Mouse (Mus musculus): ENCODE results near the gene Flywch1. TPM values are rescaled to one million over a fixed set of nuclear protein-coding genes. Genes with fewer than 3 reads are reported as not detected.
"Not testable (repeated sequence)": the region's sequence is repeated elsewhere in the genome, so short reads cannot be mapped to it uniquely, and the experiment has no call there.

Gene Flywch1
- polyA plus RNA-seq, 1 experiment from 2014 or later: 24.2 TPM

GRCm38 (mm10) chr17:23774090-23774489 lies 2.7 kb upstream of the Flywch1 start:
- H3K9me3 ChIP-seq (ENCODE audit: control insufficient read depth, low read length): no peaks in the 10 kb centered on the region
- TF ChIP-seq CTCF (IDR thresholded peaks at IDR 0.05; ENCODE audit: low read depth): peak; percentile 89
- no peak for TF ChIP-seq EP300 (optimal IDR thresholded peaks at IDR 0.05)
- H3K4me3 ChIP-seq (ENCODE audit: low read depth, low read length): no peak overlapping the region
- H3K4me2 ChIP-seq (replicated peaks; ENCODE audit: low read depth): no peak overlapping the region
- no peak overlapping the region for H3K9ac ChIP-seq (ENCODE audit: low read length)
- no peaks in the 10 kb centered on the region for H3K27me3 ChIP-seq (ENCODE audit: control insufficient read depth, insufficient read depth, low read length)
- DNase-seq (ENCODE audit: low spot score) (peak; percentile 86), ATAC-seq (ENCODE audit: low FRiP score, low TSS enrichment) (peak; percentile 62)
- no peak overlapping the region for H3K27ac ChIP-seq (replicated peaks)
- no peaks in the 10 kb centered on the region for H3K4me1 ChIP-seq (replicated peaks; ENCODE audit: control insufficient read depth, insufficient read depth)
- no peaks in the 10 kb centered on the region for H3K36me3 ChIP-seq (ENCODE audit: control insufficient read depth, insufficient read depth, low read length)
- WGBS: 3% methylated on average over 12 of the region's 12 CpGs

GRCm38 (mm10) chr17:23773676-23774075 lies 2.3 kb upstream of the Flywch1 start:
- H3K4me3 ChIP-seq (ENCODE audit: low read depth, low read length): no peak overlapping the region
- no peaks in the 10 kb centered on the region for H3K4me1 ChIP-seq (replicated peaks; ENCODE audit: control insufficient read depth, insufficient read depth)
- peaks cover under 1% of the 10 kb centered on the region; the same call in 1 of the 2 replicates for H3K36me3 ChIP-seq (ENCODE audit: control insufficient read depth, insufficient read depth, low read length)
- no peak overlapping the region for H3K27ac ChIP-seq (replicated peaks)
- no peak for DNase-seq (ENCODE audit: low spot score)
- no peak overlapping the region for H3K4me2 ChIP-seq (replicated peaks; ENCODE audit: low read depth)
- no peak for ATAC-seq (ENCODE audit: low FRiP score, low TSS enrichment)
- H3K9ac ChIP-seq (ENCODE audit: low read length): no peak overlapping the region
- TF ChIP-seq CTCF (IDR thresholded peaks at IDR 0.05; ENCODE audit: low read depth) (no peak), EP300 (optimal IDR thresholded peaks at IDR 0.05) (no peak)
- H3K9me3 ChIP-seq (ENCODE audit: control insufficient read depth, low read length): no peaks in the 10 kb centered on the region
- WGBS: 65% methylated on average over 6 of the region's 6 CpGs
- H3K27me3 ChIP-seq (ENCODE audit: control insufficient read depth, insufficient read depth, low read length): no peaks in the 10 kb centered on the region

- not testable (repeated sequence) for H3K36me3 ChIP-seq (ENCODE audit: control insufficient read depth, insufficient read depth, low read length); H3K27ac ChIP-seq (replicated peaks); H3K4me2 ChIP-seq (replicated peaks; ENCODE audit: low read depth); H3K9ac ChIP-seq (ENCODE audit: low read length); DNase-seq (ENCODE audit: low spot score); H3K9me3 ChIP-seq (ENCODE audit: control insufficient read depth, low read length); ATAC-seq (ENCODE audit: low FRiP score, low TSS enrichment); H3K4me1 ChIP-seq (replicated peaks; ENCODE audit: control insufficient read depth, insufficient read depth); H3K27me3 ChIP-seq (ENCODE audit: control insufficient read depth, insufficient read depth, low read length); H3K4me3 ChIP-seq (ENCODE audit: low read depth, low read length)
- 61% methylated on average over 2 of the region's 2 CpGs for WGBS
Measured at GRCm38 (mm10) chr17:23772219-23772556, 786 bp upstream of the Flywch1 start.

GRCm38 (mm10) chr17:23770896-23771283 lies 512 bp downstream of the Flywch1 start:
- 2% methylated on average over 19 of the region's 19 CpGs for WGBS
- Histone ChIP-seq H3K9me3 (ENCODE audit: control insufficient read depth, low read length) (no peaks in the 10 kb centered on the region), H3K4me3 (ENCODE audit: low read depth, low read length) (peak overlapping the region; percentile 66), H3K4me2 (replicated peaks; ENCODE audit: low read depth) (peak overlapping the region; percentile 80), H3K27me3 (ENCODE audit: control insufficient read depth, insufficient read depth, low read length) (no peaks in the 10 kb centered on the region), H3K36me3 (ENCODE audit: control insufficient read depth, insufficient read depth, low read length) (peaks cover 2% of the 10 kb centered on the region; the same call in 1 of the 2 replicates), H3K9ac (ENCODE audit: low read length) (peak overlapping the region; percentile 83), H3K4me1 (replicated peaks; ENCODE audit: control insufficient read depth, insufficient read depth) (no peaks in the 10 kb centered on the region), H3K27ac (replicated peaks) (peak overlapping the region; percentile 72)
- TF ChIP-seq EP300 (optimal IDR thresholded peaks at IDR 0.05) (no peak), CTCF (IDR thresholded peaks at IDR 0.05; ENCODE audit: low read depth) (no peak)
- no peak for ATAC-seq (ENCODE audit: low FRiP score, low TSS enrichment)
- no peak for DNase-seq (ENCODE audit: low spot score)

GRCm38 (mm10) chr17:23770493-23770892 lies 909 bp downstream of the Flywch1 start:
- Histone ChIP-seq H3K9me3 (ENCODE audit: control insufficient read depth, low read length) (no peaks in the 10 kb centered on the region), H3K9ac (ENCODE audit: low read length) (no peak overlapping the region; the same call in 1 of the 2 replicates), H3K4me2 (replicated peaks; ENCODE audit: low read depth) (peak overlapping the region; percentile 80), H3K4me1 (replicated peaks; ENCODE audit: control insufficient read depth, insufficient read depth) (no peaks in the 10 kb centered on the region), H3K27ac (replicated peaks) (no peak overlapping the region), H3K36me3 (ENCODE audit: control insufficient read depth, insufficient read depth, low read length) (peaks cover 2% of the 10 kb centered on the region; the same call in 1 of the 2 replicates), H3K4me3 (ENCODE audit: low read depth, low read length) (peak overlapping the region; percentile 66), H3K27me3 (ENCODE audit: control insufficient read depth, insufficient read depth, low read length) (no peaks in the 10 kb centered on the region)
- no peak for TF ChIP-seq EP300 (optimal IDR thresholded peaks at IDR 0.05)
- no peak for TF ChIP-seq CTCF (IDR thresholded peaks at IDR 0.05; ENCODE audit: low read depth)
- DNase-seq (ENCODE audit: low spot score): no peak
- WGBS: 37% methylated on average over 2 of the region's 2 CpGs
- ATAC-seq (ENCODE audit: low FRiP score, low TSS enrichment): no peak

GRCm38 (mm10) chr17:23762976-23763375 lies 8.4 kb downstream of the Flywch1 start:
- TF ChIP-seq CTCF (IDR thresholded peaks at IDR 0.05; ENCODE audit: low read depth) (no peak), EP300 (optimal IDR thresholded peaks at IDR 0.05) (no peak)
- ATAC-seq (ENCODE audit: low FRiP score, low TSS enrichment) (no peak), DNase-seq (ENCODE audit: low spot score) (no peak)
- WGBS: 91% methylated on average over 11 of the region's 11 CpGs
- no peaks in the 10 kb centered on the region for H3K27me3 ChIP-seq (ENCODE audit: control insufficient read depth, insufficient read depth, low read length)
- H3K4me1 ChIP-seq (replicated peaks; ENCODE audit: control insufficient read depth, insufficient read depth): no peaks in the 10 kb centered on the region
- no peak overlapping the region for H3K4me3 ChIP-seq (ENCODE audit: low read depth, low read length)
- peaks cover 10% of the 10 kb centered on the region; the same call in 1 of the 2 replicates for H3K36me3 ChIP-seq (ENCODE audit: control insufficient read depth, insufficient read depth, low read length)
- no peak overlapping the region for H3K27ac ChIP-seq (replicated peaks)
- no peaks in the 10 kb centered on the region for H3K9me3 ChIP-seq (ENCODE audit: control insufficient read depth, low read length)
- H3K4me2 ChIP-seq (replicated peaks; ENCODE audit: low read depth): no peak overlapping the region
- no peak overlapping the region for H3K9ac ChIP-seq (ENCODE audit: low read length)
